In genomic region chrX:9271112-9271511, GRCm38 (mm10) we compare ENCODE assay signal across 21 mouse cellular contexts. TPM values are rescaled to one million over a fixed set of nuclear protein-coding genes. Genes with fewer than 3 reads are reported as not detected.
DNase-seq lines count a peak whose midpoint lies in the region; TF ChIP-seq lines count a peak whose summit lies in the region.
"Had no signal": no experiment of that assay in that cellular context is flagged by ENCODE, and none has a peak within 500 bp of the region (broad histone marks: within the 10 kb centered on the region; RNA-seq: fewer than 3 reads in every experiment).

No protein-coding gene starts in this region.

- peak in 1 of 2 experiments; percentile 7 for DNase-seq in heart, adult 2 months
- no peak for DNase-seq in heart, embryonic 10.5 days (ENCODE audit: low spot score)
- DNase-seq in cerebellum, adult 11-12 months = peak; percentile 71
- peak; percentile 82 for DNase-seq in cerebellum, adult 9-11 months
- peak; percentile 19 to 29 for DNase-seq in heart, postnatal 10 days
- no peak for DNase-seq in right cerebral cortex, postnatal 4 days
- no peak for DNase-seq in lung, postnatal 14 days
- no peak for DNase-seq in kidney, postnatal 25 days
- DNase-seq: kidney, adult 8-10 months; lung, postnatal 36 days; thymus, postnatal 25 days had no signal

- no peak for TF ChIP-seq EP300 in heart, adult 2 months (IDR thresholded peaks at IDR 0.05; ENCODE audit: insufficient read depth, low read depth, low read length)

- H3K9ac ChIP-seq in heart, adult 2 months (ENCODE audit: low read depth, low read length) = no peak overlapping the region
- H3K9ac ChIP-seq: neural tube, embryonic 15.5 days; stomach, embryonic 15.5 days had no signal

- intact Hi-C loops in heart, adult 2 months (cut with DNase I) = loop anchor here (5.0 kb wide), 1 partner anchor 74 kb away; the partner anchor contains the start of gene Lancl3
- intact Hi-C loops in heart, postnatal 10 days (cut with DNase I) = no loop called here

- WGBS in heart, adult 2 months = 41% methylated on average over 3 of the region's 3 CpGs
- 49% methylated on average over 3 of the region's 3 CpGs for whole genome bisulfite sequencing in heart, embryonic 10.5 days

- no peaks in the 10 kb centered on the region for H3K9me3 ChIP-seq in heart, embryonic 10.5 days
- H3K9me3 ChIP-seq: forebrain, embryonic 10.5 days; neural tube, embryonic 15.5 days; stomach, embryonic 15.5 days had no signal

- no peaks in the 10 kb centered on the region for H3K79me2 ChIP-seq in heart, adult 2 months (replicated peaks; ENCODE audit: control insufficient read depth, insufficient read depth, low read length)

- peak overlapping the region; percentile 68 for H3K27ac ChIP-seq in heart, adult 2 months
- H3K27ac ChIP-seq in heart, embryonic 10.5 days = no peak overlapping the region
- H3K27ac ChIP-seq: neural tube, embryonic 15.5 days; stomach, embryonic 15.5 days had no signal

- H3K4me1 ChIP-seq in heart, adult 2 months (ENCODE audit: control insufficient read depth, insufficient read depth, low read length) = no peaks in the 10 kb centered on the region; the same call in 1 of the 2 replicates
- no peaks in the 10 kb centered on the region for H3K4me1 ChIP-seq in heart, embryonic 10.5 days
- H3K4me1 ChIP-seq: forebrain, embryonic 10.5 days; neural tube, embryonic 15.5 days; stomach, embryonic 15.5 days had no signal

- no peak overlapping the region for H3K4me3 ChIP-seq in heart, adult 2 months
- no peak overlapping the region for H3K4me3 ChIP-seq in heart, embryonic 10.5 days
- H3K4me3 ChIP-seq: neural tube, embryonic 15.5 days; stomach, embryonic 15.5 days had no signal

- no peaks in the 10 kb centered on the region; the same call in 1 of the 2 replicates for H3K36me3 ChIP-seq in heart, adult 2 months (ENCODE audit: control insufficient read depth, insufficient read depth, low read length)
- no peaks in the 10 kb centered on the region for H3K36me3 ChIP-seq in heart, embryonic 10.5 days
- H3K36me3 ChIP-seq: forebrain, embryonic 10.5 days; neural tube, embryonic 15.5 days; stomach, embryonic 15.5 days had no signal

- no peak for TF ChIP-seq CTCF in heart, adult 2 months (IDR thresholded peaks at IDR 0.05)

- no peak for TF ChIP-seq POLR2A in heart, adult 2 months (IDR thresholded peaks at IDR 0.05; ENCODE audit: insufficient read depth, low read depth, low read length)

- H3K27me3 ChIP-seq in heart, adult 2 months (ENCODE audit: control insufficient read depth, insufficient read depth, low read length) = no peaks in the 10 kb centered on the region
- H3K27me3 ChIP-seq in heart, embryonic 10.5 days (ENCODE audit: insufficient read depth, poor library complexity, severe bottlenecking) = peaks cover 11% of the 10 kb centered on the region; the same call in 1 of the 2 replicates
- H3K27me3 ChIP-seq: neural tube, embryonic 15.5 days; stomach, embryonic 15.5 days had no signal

RNA-seq across cellular contexts. Expression of gene Xk, which starts 1.4 kb away (rescaled TPM):
- 1 to 10 TPM; 7.3 to 8.2 TPM for total RNA-seq in heart, adult 2 months (2021)
- 3.3 and 6.5 TPM in 2 replicates for polyA plus RNA-seq in heart, adult 2 months (2012; rRNA removed)
- polyA plus RNA-seq in heart, embryonic 10.5 days (2016; fragmentation: Nextera tagmentation; extraction: Ambion mirVana) = 6.2 and 6.5 TPM in 2 replicates
- total RNA-seq in heart, postnatal 10 days (2021) = 1 to 10 TPM; 4.2 to 4.7 TPM

RNA-seq across cellular contexts. Expression of gene H2al1m, which starts 12.5 kb away (rescaled TPM):
- under 1 TPM in 1 of 2 experiments, not detected in 1; 0.86 TPM for total RNA-seq in heart, adult 2 months (2021)
- 0.33 TPM in 1 of 2 replicates, not detected in the other for polyA plus RNA-seq in heart, adult 2 months (2012; rRNA removed)
- polyA plus RNA-seq in heart, embryonic 10.5 days (2016; fragmentation: Nextera tagmentation; extraction: Ambion mirVana) = 0.79 TPM in 1 of 2 replicates, not detected in the other
- under 1 TPM in 1 of 2 experiments, not detected in 1; 0.72 TPM for total RNA-seq in heart, postnatal 10 days (2021)
- total RNA-seq: ES-E14 had no signal
- polyA plus RNA-seq: embryonic facial prominence, embryonic 14.5 days; forebrain, embryonic 10.5 days; heart, embryonic 14.5 days; limb, embryonic 14.5 days; neural tube, embryonic 15.5 days had no signal

RNA-seq across cellular contexts. Expression of gene Gm14862, which starts 14.4 kb away (rescaled TPM):
- not detected for total RNA-seq in heart, adult 2 months (2021)
- polyA plus RNA-seq in heart, adult 2 months (2012; rRNA removed) = not detected in 2 replicates
- polyA plus RNA-seq in heart, embryonic 10.5 days (2016; fragmentation: Nextera tagmentation; extraction: Ambion mirVana) = not detected in 2 replicates
- total RNA-seq in heart, postnatal 10 days (2021) = not detected
- total RNA-seq: ES-E14; left cerebral cortex, adult 8-10 months had no signal
- polyA plus RNA-seq: embryonic facial prominence, embryonic 14.5 days; forebrain, embryonic 10.5 days; frontal cortex, adult 2 months; limb, embryonic 14.5 days; midbrain, embryonic 11.5 days; neural tube, embryonic 15.5 days had no signal

Comparison
In these comparisons a context has a peak if more than half of its experiments do, and no peak if none do; other contexts are left out.
1. DNase-seq: peak in cerebellum, adult 11-12 months (single experiment), cerebellum, adult 9-11 months (single experiment) and heart, postnatal 10 days (2 of 2); none in heart, embryonic 10.5 days (single experiment), right cerebral cortex, postnatal 4 days (single experiment), lung, postnatal 14 days (single experiment) and kidney, postnatal 25 days (0 of 2).